Mouse (Mus musculus): Measurements from ENCODE around the gene Kif27. TPM values are rescaled to one million over a fixed set of nuclear protein-coding genes. Genes with fewer than 3 reads are reported as not detected.
A peak's percentile ranks its signal among the peaks of the same experiment; 100 is the strongest.
"Not testable (repeated sequence)": the region's sequence is repeated elsewhere in the genome, so short reads cannot be mapped to it uniquely, and the experiment has no call there.

Gene Kif27
- total RNA-seq (2021) = 1.5 and 1.7 TPM in 2 replicates
- long read RNA-seq, experiment 1 = 0 reads
- long read RNA-seq, experiment 2 = 0 reads

DNA sequence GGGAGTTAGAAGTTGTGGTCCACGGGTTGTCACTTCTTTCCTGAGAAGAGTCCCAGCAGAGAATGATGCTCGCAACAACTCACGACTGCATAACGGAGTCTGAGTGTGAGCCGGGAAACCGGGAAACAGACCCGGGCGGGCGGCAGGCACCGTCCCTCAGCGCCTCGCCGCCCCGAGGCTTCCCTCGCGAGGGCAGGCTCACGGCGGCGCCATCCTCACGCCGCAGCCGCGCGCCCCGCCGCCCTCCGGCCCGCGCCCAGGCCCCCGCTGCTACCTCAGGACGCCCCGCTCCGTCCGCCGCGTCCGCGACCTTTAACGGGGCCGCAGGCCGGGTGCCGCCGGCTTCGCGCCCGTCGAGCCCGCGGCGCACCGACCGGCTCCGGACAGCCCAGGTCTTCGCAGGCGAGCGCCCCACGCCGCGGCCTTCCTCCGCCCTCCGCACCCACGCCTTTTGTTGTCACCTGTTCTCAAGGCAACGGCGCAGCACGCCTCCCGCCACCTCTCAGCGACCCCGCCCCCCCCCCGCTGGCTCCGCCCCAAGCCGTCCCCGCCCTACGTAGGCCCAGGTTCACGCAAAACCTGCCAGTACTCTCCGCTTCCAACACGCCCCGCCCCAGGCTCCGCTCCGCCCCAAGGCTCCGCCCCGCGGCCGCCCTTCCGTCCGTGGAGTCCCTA, at the start of gene Kif27:
Gene Kif27, minus strand, starts transcription at position 494 of the 675 bp plus-strand sequence.
- DNase-seq = peak; percentile 93

DNA sequence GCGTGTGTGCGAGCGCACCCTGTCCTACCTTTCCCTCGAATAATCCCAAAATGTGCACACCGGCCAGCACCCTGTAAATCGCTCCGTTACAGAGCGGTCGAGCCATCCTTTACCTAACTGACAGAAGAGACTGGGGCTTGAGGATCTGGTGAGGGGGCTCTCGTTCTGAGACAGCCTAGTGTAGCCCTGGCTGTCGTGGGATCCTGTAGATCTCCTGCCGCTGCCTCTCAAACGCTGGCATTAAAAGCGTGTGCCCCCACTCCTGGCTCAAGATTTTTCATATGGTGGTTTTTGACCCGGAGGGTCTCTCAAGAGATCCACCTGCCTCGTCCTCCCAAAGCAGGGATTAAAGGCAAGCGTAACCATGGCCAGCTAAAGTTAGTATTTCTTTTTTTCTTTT, 44.3 kb upstream of the Kif27 start, which contains the start of gene Hnrnpk:
Gene Hnrnpk, minus strand, starts transcription at position 101 of the 400 bp plus-strand sequence.
- not testable (repeated sequence) for DNase-seq

DNA sequence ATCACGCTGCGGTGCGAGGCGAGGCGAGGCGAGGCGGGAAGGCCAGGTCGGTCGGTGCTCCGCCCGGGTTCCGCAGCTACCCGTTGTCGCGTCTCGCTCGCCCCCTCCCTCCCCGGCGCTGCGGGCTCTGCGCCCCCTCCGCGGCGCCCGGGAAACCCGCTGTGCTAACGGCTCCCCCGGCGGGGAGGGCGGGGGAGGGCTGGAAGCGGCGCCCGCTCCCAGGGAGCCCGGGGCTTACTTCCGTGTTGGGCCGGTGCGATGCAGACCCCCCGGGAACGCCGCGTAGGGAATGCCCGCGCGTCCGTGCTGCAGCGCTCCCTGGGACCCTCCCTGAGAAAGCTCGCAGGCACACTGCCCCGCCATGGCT, 43.8 kb upstream of the Kif27 start:
- DNase-seq = no peak

- peak; percentile 99 for DNase-seq
Observed at GRCm38 (mm10) chr13:58402003-58402743, 43.3 kb upstream of the Kif27 start, which contains the start of gene Rmi1. Gene Rmi1, plus strand, starts transcription at chr13:58402248.

DNA sequence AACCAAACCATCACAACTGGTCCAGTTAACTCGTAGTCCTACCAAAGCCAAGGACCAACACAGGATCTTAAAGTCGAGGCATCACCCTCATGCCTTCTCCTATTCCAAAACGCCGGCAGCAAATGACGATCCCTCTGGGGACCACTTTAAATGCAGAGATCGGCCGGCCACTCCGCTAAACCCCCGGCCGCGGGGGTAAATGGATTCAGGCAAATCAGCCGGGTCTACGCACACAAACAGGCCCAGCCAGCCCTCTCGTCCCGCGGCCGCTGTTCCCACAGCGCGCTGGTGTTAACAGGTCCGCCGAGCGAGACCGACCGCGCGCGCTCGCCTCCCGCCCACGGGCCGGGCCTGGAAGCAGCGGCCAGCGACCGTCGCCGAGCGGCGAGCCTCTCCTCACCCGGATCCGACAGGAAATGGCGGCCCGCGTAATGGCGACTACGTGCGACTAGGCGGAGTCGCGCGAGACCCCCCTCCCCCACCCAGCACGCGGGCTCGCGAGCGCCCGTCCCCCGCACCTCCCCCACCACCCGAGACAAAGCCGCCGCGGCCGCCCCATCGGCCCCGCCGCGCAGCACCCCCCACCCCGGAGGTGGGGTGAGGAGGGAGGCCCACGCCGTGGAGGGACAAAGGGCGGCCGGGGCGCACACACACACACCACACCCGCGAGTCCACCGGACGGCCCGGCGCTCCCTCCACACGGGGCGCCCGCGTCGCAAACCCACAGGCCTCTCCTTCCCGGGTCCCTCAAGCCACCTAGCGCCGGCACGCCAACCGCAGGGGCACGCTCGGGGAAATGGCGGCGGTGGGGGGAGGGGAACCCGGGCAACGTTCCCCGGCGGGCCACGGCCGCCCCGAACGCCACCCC, 42.4 kb upstream of the Kif27 start:
- peak; percentile 92 for DNase-seq

DNA sequence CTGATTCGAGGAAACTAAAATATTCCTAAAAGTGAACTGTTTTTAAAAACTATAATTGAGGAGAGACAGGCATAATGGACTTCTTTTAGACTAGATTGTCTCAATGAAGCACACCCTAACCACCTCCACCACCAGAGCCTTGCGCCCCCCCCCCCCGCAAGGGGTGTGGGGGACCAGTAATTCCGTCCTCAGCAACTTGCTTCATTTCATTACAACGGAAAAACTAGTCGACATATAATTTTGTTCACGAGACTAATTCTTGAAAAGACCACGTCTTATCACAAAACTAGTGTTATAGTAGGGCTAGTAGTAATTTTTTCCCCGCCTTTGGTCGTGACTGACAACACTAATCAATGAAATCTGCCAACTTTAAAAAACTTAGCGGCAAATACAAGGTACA, 41.7 kb upstream of the Kif27 start:
- DNase-seq = no peak

DNA sequence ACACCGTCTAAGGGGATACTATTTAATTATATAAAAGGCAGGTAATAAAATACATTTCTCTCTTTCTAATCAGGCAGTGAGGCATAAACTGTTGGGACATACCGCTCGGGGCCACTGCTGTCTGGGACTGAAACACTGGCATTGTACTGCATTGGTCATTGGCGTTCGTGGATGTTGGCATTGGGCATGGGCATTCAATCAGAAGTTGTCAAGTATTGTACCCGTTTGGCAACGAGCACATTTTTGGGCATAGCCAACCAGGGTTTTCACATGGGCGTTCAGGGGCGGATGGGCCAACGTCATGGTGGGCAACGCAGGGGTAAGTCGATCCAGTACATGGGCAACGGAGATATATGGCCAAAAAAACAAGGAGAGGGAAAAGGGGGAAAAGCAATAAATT, 38.7 kb upstream of the Kif27 start:
- peak; percentile 49 for DNase-seq

DNA sequence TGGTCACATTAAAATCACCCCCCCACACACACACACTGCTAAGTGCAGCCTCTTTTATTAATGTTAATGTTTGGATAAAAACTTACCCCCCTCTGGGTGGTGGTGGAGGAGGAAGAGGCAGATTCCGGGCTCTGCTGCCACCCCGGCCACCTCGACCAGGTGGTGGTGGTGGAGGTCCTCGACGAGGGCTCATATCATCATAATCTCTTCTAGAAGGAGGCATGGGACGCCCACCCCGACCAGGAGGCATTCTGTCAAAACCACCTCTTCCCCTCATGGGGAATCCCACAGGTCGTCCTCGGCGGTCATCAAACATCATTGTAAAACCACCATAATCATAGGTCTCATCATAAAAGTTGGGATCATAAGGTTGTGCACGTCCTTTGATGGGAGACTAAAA, 35.5 kb upstream of the Kif27 start:
- DNase-seq = not testable (repeated sequence)

DNA sequence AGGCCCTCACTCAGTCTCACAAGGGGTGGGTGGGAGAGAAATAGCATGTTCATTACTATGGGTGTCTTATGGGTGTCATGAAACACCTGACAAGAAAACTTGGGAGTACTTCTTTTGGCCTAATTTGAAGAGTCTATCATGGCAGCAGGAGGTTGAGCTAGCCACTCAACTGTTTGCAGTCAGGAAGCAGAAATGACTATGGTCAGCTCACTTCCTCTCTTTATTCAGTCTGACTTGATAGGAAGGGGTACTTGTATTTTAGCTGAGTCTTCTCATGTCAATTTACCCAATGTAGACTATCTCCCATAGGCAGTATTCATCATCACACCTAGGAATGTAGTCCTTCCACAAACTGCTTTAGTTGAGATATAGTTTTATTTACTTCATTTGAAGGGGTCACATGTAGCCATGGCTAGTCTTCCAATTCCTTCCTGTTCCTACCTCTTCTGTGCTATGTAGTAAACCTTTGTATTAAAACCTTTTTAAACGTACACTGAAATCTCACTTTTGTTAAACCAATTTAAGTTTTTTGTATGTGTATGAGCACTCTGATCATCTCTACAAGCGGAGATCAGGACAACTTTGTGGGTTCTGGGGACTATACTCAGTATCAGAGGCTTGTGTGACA, 30.5 kb upstream of the Kif27 start:
- no peak for DNase-seq

- DNase-seq = no peak
Observed at GRCm38 (mm10) chr13:58388379-58388778, 29.5 kb upstream of the Kif27 start.

DNA sequence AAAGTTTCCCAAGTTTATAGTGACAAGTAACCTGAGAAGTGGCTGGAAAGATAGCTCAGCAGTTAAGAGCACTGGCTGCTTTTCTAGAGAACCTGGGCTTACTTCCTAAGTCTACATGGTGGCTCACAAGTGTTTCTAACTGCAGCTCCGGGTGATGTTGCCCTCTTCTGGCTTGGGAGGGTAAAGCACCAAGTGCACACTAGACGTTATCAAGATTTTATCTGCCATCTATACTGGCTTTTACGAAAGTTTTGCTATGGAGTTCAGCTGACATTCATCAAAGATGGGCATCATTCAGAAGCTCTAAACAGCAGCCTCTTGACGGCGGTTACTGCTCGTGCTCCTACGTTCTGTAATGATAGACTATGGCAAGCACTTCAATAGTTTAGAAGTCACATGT, 29.0 kb upstream of the Kif27 start:
- peak; percentile 81 for DNase-seq

DNA sequence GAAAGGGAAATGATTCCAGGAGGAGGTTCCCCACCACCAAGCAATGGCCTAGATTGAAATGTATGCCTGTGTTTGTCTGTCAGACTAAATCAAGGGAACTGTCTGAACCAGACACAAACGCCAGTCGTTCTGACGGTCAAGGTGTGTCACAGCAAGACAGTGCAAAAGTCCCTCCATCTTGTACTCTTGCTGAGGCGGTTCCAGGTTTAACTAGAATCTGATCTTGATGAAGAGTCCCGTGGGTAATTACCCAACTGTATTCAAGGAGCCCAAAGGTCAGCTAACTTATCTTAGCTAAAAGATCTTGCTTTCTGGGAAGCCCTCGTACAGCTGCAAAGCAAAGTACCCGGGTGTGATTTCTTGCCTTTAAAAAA, 26.6 kb upstream of the Kif27 start:
- DNase-seq = peak; percentile 6

DNA sequence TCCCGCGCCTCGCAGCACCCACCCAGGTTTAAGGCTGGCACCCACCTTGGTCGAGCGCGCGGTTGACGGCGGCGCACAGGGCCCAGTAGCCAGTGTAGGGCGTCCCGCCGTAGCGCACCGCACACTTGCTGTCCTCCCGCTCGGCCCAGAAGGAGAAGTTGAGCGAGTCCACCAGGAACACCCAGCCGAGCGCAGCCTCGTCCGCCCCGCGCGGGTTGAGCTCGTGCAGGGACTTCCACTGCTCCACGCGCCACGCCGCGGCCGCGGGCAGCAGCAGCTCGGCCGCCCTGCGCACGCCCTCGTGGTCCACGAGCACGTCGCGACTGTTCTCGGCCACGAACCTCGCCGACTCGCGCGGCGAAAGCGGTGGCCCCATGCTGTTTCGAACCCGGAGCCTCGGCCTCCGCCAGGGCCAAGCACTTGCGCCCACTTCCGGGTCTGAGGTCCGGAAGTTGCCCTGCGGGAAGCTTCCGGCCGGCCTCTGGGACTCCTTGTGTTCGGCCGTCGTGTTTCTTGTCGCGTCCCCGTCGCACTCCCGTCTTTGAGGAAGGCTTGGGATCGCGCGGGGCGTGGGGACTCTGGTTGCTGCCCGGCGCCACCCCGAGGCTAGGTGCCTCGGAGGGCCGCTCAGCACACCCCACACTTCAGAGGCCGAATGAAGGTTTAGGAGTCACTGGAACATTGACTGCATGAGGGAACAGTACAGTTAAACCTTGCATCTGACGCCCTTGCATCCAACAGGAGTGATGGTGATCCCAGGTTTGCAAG, 26.0 kb upstream of the Kif27 start, which contains the start of gene 2210016F16Rik:
Gene 2210016F16Rik, minus strand, starts transcription at position 447 of the 768 bp plus-strand sequence.
- peak; percentile 81 for DNase-seq

DNA sequence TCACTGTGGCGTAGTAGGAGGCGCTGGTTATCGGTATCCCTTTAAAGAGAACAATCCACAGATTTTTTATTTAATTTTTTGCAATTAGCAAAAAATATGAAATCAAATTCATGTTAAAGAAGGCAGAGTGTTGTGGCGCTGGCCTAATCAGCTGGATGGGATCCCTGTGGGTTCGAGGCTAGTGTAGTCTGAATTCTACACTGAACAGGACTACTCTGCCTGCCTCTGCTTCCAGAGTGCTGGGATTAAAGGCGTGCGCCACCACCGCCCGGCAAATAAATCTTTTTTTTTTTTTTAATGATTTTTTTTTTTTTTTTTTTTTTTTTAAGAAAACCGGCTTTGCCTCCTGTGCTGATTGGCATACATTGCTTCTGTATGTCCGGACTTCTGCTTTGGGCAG, 25.4 kb upstream of the Kif27 start:
- DNase-seq = peak; percentile 6

GRCm38 (mm10) chr13:58373153-58373470, 14.2 kb upstream of the Kif27 start:
- DNase-seq = no peak

- no peak for DNase-seq
Observed at GRCm38 (mm10) chr13:58372278-58373152, 13.6 kb upstream of the Kif27 start.

- no peak for DNase-seq
Observed at GRCm38 (mm10) chr13:58368835-58369234, 9.9 kb upstream of the Kif27 start.

GRCm38 (mm10) chr13:58367641-58368040, 8.7 kb upstream of the Kif27 start:
- DNase-seq = no peak

GRCm38 (mm10) chr13:58366373-58366772, 7.5 kb upstream of the Kif27 start:
- DNase-seq = no peak

- DNase-seq = not testable (repeated sequence)
Observed at GRCm38 (mm10) chr13:58365179-58365578, 6.3 kb upstream of the Kif27 start.

Measured in adrenal gland, postnatal 14 days (tissue).